ENCODE assay signal across 19 mouse cellular contexts in the genomic region with DNA sequence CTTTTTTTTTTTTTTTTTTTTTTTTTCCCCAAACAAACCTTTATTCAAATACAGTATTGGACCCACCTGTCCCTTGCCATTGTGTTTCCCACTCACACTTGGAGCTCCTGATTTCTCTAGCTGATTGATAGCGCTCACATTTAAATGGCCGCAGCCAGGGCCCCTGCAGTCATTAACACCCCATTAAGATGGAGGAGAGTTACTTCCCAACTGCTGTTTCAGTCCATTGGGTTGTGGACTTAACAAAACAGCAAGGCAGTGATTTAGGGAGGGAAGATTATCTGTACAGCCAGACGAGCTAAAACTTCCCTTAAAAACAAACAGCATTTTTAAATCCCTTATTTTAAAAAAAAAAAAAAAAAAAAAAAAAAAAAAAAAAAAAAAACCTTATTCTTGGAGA.
"Had no signal": no experiment of that assay in that cellular context is flagged by ENCODE, and none has a peak within 500 bp of the region (broad histone marks: within the 10 kb centered on the region; RNA-seq: fewer than 3 reads in every experiment).

No protein-coding gene starts in this region.

- H3K9ac ChIP-seq: intestine, embryonic 15.5 days; limb, embryonic 15.5 days; liver, embryonic 13.5 days; liver, postnatal 0 days; lung, embryonic 15.5 days; midbrain, embryonic 12.5 days had no signal

- H3K4me3 ChIP-seq: intestine, embryonic 15.5 days; layer of hippocampus, adult 2 months; limb, embryonic 15.5 days; liver, embryonic 13.5 days; lung, embryonic 15.5 days; megakaryocyte, embryonic 14.5 days; midbrain, embryonic 12.5 days had no signal

- ATAC-seq: intestine, embryonic 15.5 days; liver, postnatal 0 days; midbrain, embryonic 16.5 days had no signal

- H3K27me3 ChIP-seq: intestine, embryonic 15.5 days; limb, embryonic 15.5 days; liver, embryonic 13.5 days; lung, embryonic 15.5 days; megakaryocyte, embryonic 14.5 days; midbrain, embryonic 12.5 days had no signal

- H3K9me3 ChIP-seq: intestine, embryonic 15.5 days; limb, embryonic 15.5 days; liver, embryonic 13.5 days; lung, embryonic 15.5 days; midbrain, embryonic 12.5 days had no signal

- H3K36me3 ChIP-seq: intestine, embryonic 15.5 days; limb, embryonic 15.5 days; liver, embryonic 13.5 days; lung, embryonic 15.5 days; midbrain, embryonic 12.5 days had no signal

- H3K4me1 ChIP-seq: intestine, embryonic 15.5 days; liver, embryonic 13.5 days; lung, embryonic 15.5 days; megakaryocyte, embryonic 14.5 days; midbrain, embryonic 12.5 days had no signal

- DNase-seq: kidney, adult 18-20 months; kidney, postnatal 36 days; left cerebral cortex, postnatal 4 days; liver, embryonic 13.5 days; liver, postnatal 0 days; lung, postnatal 14 days; retina, postnatal 1 day; right cerebral cortex, postnatal 4 days; spleen, adult 18-20 months; thymus, adult 18-20 months; thymus, postnatal 14 days had no signal

- H3K4me2 ChIP-seq: intestine, embryonic 15.5 days; limb, embryonic 15.5 days; liver, embryonic 13.5 days; lung, embryonic 15.5 days; midbrain, embryonic 12.5 days had no signal

- H3K27ac ChIP-seq: intestine, embryonic 15.5 days; layer of hippocampus, adult 2 months; limb, embryonic 15.5 days; liver, embryonic 13.5 days; lung, embryonic 15.5 days; macrophage; midbrain, embryonic 12.5 days had no signal
